Mouse (Mus musculus) olfactory bulb, adult 2 months (tissue): ENCODE results near the gene Wnk4. TPM values are rescaled to one million over a fixed set of nuclear protein-coding genes. Genes with fewer than 3 reads are reported as not detected.

Source experiments
- H3K27ac ChIP-seq: fragments of 200-500 bp; 2 replicates; pipeline ENCODE4 v1.5.1; 2012; ENCODE audit warnings: low read depth, low read length; ENCODE audit not compliant: insufficient read depth
- H3K4me1 ChIP-seq: fragments of 200-500 bp; 2 replicates; pipeline ENCODE4 v1.6.1; 2012; ENCODE audit warnings: low read length; ENCODE audit not compliant: control insufficient read depth, insufficient read depth
- H3K4me3 ChIP-seq: fragments of 200-500 bp; 2 replicates; pipeline ENCODE4 v1.5.1; 2012; ENCODE audit warnings: mild to moderate bottlenecking, low read depth, low read length, moderate library complexity; ENCODE audit not compliant: insufficient read depth
- CTCF ChIP-seq: fragments of 200-500 bp; IDR thresholded peaks from 2 replicates; pipeline ENCODE4 v1.5.1; 2012; ENCODE audit warnings: low read depth, mild to moderate bottlenecking, low read length, moderate library complexity; ENCODE audit not compliant: insufficient read depth
- POLR2A ChIP-seq: fragments of 200-500 bp; IDR thresholded peaks from 2 replicates; pipeline ENCODE4 v1.6.1; 2012; ENCODE audit warnings: mild to moderate bottlenecking, low read depth, low read length, moderate library complexity; ENCODE audit not compliant: insufficient read depth
- WGBS: fragments of 180-500 bp; shearing (Covaris S2); methylation state at CpG from one replicate; pipeline ENCODE4 v1.1.7; 2018; 5-methylcytosine and 5-hydroxymethylcytosine counted together
- polyA plus RNA-seq: library from polyadenylated mRNA; stranded (reverse); fragments of >200 nt; gene quantifications from 2 replicates; pipeline ENCODE4 v1.2.4, GENCODE M21; 2012; ENCODE audit warnings: low replicate concordance; ENCODE audit not compliant: missing spikeins, insufficient read depth, insufficient read length

The Wnk4 gene
- polyA plus RNA-seq, 1 experiment, result not detected

GRCm38 (mm10) chr11:101226065-101226701, 34.2 kb upstream of the Wnk4 start, which contains the start of gene Ezh1:
Gene Ezh1 (minus strand): TSS chr11:101226463.
- under 1% methylated on average over 55 of the region's 56 CpGs for WGBS
- H3K27ac ChIP-seq, result no peak within 1 kb of the TSS
- TF ChIP-seq CTCF, result no peak
- peak; percentile 51; the same call in 1 of the 2 replicates for TF ChIP-seq POLR2A

DNA sequence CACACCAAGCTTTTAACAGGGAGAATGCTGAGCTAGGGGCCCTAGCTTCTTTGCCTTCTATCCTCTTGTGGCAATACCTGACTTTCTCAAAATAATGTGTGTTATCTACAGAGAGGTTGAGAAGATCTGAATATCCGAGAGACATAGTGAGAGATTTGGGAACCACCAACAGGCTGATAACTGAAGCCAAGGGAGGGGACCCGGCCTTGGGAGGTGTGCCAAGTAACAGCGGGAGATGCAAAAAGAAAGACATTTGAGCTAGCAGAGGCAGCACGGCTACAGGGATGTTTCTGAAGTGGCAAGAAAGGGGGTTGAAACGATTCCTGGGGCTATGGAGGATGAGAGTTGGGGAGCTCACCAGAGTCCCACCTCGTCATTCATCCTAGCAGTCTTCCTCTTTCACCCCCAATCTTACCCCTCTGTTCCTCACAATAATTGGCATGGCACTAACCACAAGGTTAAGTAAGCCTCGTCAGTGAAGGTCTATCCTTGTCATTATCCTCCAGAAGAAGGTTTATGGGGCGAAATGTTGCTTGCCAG, 30.9 kb upstream of the Wnk4 start:
- WGBS, result 25% methylated on average over 8 of the region's 8 CpGs
- TF ChIP-seq POLR2A (no peak), CTCF (no peak)
- H3K27ac ChIP-seq, result peak overlapping the region; percentile 96
- no peak overlapping the region for H3K4me3 ChIP-seq
- H3K4me1 ChIP-seq, result peaks cover 30% of the 10 kb centered on the region

More at GRCm38 (mm10) chr11:101226065-101226701, 34.2 kb upstream of the Wnk4 start, which contains the start of gene Ezh1:
- Histone ChIP-seq H3K4me1 (peaks cover 20% of the 10 kb centered on the region), H3K4me3 (peak within 1 kb of the TSS; percentile 78)

DNA sequence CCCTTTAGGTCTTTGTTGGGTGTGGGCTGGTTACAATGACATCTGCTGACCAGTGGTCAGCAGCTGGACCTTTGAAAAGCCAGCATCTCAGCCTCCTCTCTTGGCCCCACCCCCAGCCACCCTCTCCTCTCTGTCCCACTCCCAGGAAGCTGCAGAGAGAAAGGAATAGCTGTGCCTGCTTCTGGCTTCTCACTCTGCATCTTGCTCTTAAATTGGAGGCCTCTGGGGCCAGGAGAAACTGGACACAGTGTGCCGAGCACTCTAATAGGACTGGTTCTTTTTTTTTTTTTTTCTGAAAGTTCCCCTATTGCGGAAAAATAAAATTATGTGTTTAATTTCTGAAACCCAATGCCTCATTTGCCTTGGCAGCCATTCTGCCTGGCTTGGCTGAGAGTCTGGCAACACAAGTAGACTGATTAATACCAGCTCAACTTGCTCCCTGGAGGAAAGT, 30.3 kb upstream of the Wnk4 start:
- H3K4me1 ChIP-seq, result peaks cover 30% of the 10 kb centered on the region
- H3K4me3 ChIP-seq, result no peak overlapping the region
- TF ChIP-seq CTCF, result no peak
- TF ChIP-seq POLR2A, result no peak
- 8% methylated on average over 2 of the region's 2 CpGs for WGBS
- H3K27ac ChIP-seq, result peak overlapping the region; percentile 96

- peaks cover 30% of the 10 kb centered on the region for H3K4me1 ChIP-seq
- peak overlapping the region; percentile 96 for H3K27ac ChIP-seq
- TF ChIP-seq POLR2A (no peak), CTCF (no peak)
- no peak overlapping the region for H3K4me3 ChIP-seq
- 13% methylated on average over 5 of the region's 5 CpGs for WGBS
Measured at GRCm38 (mm10) chr11:101230526-101230925, 29.8 kb upstream of the Wnk4 start.

- TF ChIP-seq CTCF (no peak), POLR2A (0 out of 2 replicates have a peak, but pooled peaks have one; percentile 12)
- Histone ChIP-seq H3K4me3 (no peak overlapping the region), H3K27ac (peak overlapping the region; percentile 96), H3K4me1 (peaks cover 30% of the 10 kb centered on the region)
- 9% methylated on average over 18 of the region's 18 CpGs for WGBS
Measured at GRCm38 (mm10) chr11:101230991-101231871, 29.1 kb upstream of the Wnk4 start.

DNA sequence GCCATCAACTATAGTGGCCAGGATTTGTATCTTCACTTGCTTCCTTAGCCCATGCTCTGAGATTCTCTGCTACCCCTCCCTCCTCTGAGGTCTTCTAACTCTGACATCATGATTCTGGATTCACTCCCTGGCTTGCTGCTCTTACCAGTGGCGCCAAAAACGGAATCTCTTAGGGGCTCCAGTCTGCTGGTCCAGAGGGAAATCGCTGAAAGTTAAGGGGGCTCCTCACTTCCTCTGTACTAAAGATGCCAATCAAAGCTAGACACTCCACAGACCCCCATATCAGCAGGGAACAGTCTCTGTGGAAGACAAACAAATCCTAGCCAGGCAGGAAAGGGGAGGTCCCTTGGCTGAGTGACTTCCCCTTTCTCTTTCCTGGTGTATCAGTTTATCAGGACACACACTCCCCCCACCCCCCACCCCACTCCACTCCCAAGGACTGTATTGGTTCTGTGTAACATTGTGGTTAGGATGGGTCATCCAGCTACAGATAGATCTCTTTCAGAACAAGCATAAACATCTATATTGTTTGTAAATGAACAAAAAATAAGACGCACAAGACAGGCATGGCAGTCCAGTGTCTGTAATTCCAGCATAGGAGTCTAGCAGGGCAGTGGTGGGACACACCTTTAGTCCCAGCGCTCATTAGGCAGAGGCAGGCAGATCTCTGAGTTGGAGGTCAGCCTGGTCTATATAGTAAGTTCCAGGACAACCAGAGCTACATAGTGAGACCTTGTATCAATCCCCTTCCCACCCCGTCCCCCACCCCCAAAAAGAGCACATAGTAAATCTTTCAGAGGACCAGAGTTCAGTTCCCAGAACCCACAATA, 28.1 kb upstream of the Wnk4 start:
- peaks cover 28% of the 10 kb centered on the region for H3K4me1 ChIP-seq
- TF ChIP-seq CTCF (no peak), POLR2A (no peak)
- H3K27ac ChIP-seq, result peak overlapping the region; percentile 96
- 51% methylated on average over 6 of the region's 6 CpGs for WGBS
- H3K4me3 ChIP-seq, result no peak overlapping the region

DNA sequence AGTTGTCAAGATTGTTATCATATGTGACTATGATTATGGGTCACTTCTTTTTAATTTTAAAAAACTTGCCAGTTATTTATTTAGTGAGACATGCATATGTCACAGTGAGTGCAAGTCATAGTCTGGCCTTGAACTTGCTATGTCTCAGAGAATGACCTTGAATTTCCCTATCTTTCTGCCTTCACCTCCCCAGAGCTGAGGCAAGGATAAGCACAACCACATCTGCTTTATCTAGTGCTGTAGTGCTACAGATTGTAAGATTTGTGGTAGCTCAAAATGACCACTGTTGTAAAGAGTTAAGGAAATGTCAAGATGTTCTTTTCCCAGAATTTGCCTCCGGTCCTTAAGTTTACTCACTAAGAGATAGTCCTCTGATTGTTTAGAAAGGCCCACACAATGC, 27.1 kb upstream of the Wnk4 start:
- H3K27ac ChIP-seq, result no peak overlapping the region
- H3K4me3 ChIP-seq, result no peak overlapping the region
- H3K4me1 ChIP-seq, result peaks cover 32% of the 10 kb centered on the region
- no peak for TF ChIP-seq CTCF
- TF ChIP-seq POLR2A, result no peak
- 90% methylated on average over 1 of the region's 1 CpGs for WGBS

GRCm38 (mm10) chr11:101234124-101234523, 26.2 kb upstream of the Wnk4 start:
- TF ChIP-seq CTCF (no peak), POLR2A (no peak)
- Histone ChIP-seq H3K4me3 (no peak overlapping the region), H3K27ac (no peak overlapping the region), H3K4me1 (peaks cover 33% of the 10 kb centered on the region)

- no peak for TF ChIP-seq POLR2A
- no peak for TF ChIP-seq CTCF
- no peak overlapping the region for H3K4me3 ChIP-seq
- peaks cover 23% of the 10 kb centered on the region for H3K4me1 ChIP-seq
- H3K27ac ChIP-seq, result no peak overlapping the region
Measured at GRCm38 (mm10) chr11:101235429-101235828, 24.9 kb upstream of the Wnk4 start.
